Mouse (Mus musculus) embryonic fibroblast, embryonic 13.5 days (primary cell): ENCODE data around the gene Myrfl.

Experiments used
- CTCF ChIP-seq: IDR thresholded peaks from 2 replicates; pipeline ENCODE4 v1.5.1; 2011; ENCODE audit warnings: mild to moderate bottlenecking, control low read depth, low read length, moderate library complexity, borderline replicate concordance; ENCODE audit not compliant: insufficient read depth
- POLR2A ChIP-seq: IDR thresholded peaks from 2 replicates; pipeline ENCODE4 v1.6.1; 2011; ENCODE audit warnings: low read depth, mild to moderate bottlenecking, control low read depth, low read length, moderate library complexity

GRCm38 (mm10) chr10:116810738-116811137, 86.0 kb downstream of the Myrfl start:
- TF ChIP-seq POLR2A (no peak), CTCF (no peak)
